Mouse (Mus musculus) CH12.LX (cell line): ENCODE measurements at regions not wholly inside any gene's neighbourhood (a gene's known extent, or its start where the extent isn't known, plus 50 kb on each side); places are given as distances from the start of the nearest gene placed in this dataset.

Experiments used
- DNase-seq: peaks from one replicate; pipeline ENCODE4 v3.0.0-alpha.2; 2013; ENCODE audit errors: extremely low read depth
- H3K27ac ChIP-seq: 2 replicates; pipeline ENCODE4 v1.5.1; 2012; ENCODE audit warnings: low read depth, mild to moderate bottlenecking, control low read depth, moderate library complexity; ENCODE audit not compliant: insufficient read depth
- H3K27me3 ChIP-seq: replicated peaks from 2 replicates; pipeline ENCODE3; 2012; ENCODE audit warnings: inconsistent platforms
- H3K36me3 ChIP-seq, 2 experiments: replicated peaks in 1 of 2; 2 replicates each; pipeline versions ENCODE3 to v1.6.1; 2012; ENCODE audit warnings: inconsistent platforms in 1 of 2, low read length in 1 of 2, mild to moderate bottlenecking in 1 of 2, mixed read lengths in 1 of 2, moderate library complexity in 1 of 2; ENCODE audit not compliant: control insufficient read depth in 1 of 2, insufficient read depth in 1 of 2
- H3K4me1 ChIP-seq, 2 experiments: 2 replicates each; pipeline ENCODE4 v1.6.1; 2012; ENCODE audit warnings: inconsistent platforms in 1 of 2, moderate library complexity in 1 of 2; ENCODE audit not compliant: insufficient read depth in 2 of 2, control insufficient read depth in 1 of 2
- H3K4me2 ChIP-seq: 2 replicates; pipeline ENCODE4 v1.6.1; 2012; ENCODE audit warnings: low read depth, mild to moderate bottlenecking, control low read depth; ENCODE audit not compliant: poor library complexity, insufficient read depth, severe bottlenecking
- H3K4me3 ChIP-seq, 3 experiments: fragments of 150-350 bp in 1 of 3; sonication (generic) in 1 of 3; replicated peaks in 1 of 3; 2 replicates each; pipeline versions ENCODE3 to v1.5.1; 2011 to 2012; ENCODE audit warnings: low read depth in 2 of 3, low read length in 2 of 3, mild to moderate bottlenecking in 2 of 3, moderate library complexity in 2 of 3, control low read depth in 1 of 3, improper control_type of control experiment in 1 of 3, inconsistent platforms in 1 of 3, mixed read lengths in 1 of 3; ENCODE audit not compliant: poor library complexity in 1 of 3
- H3K79me2 ChIP-seq: replicated peaks from 2 replicates; pipeline ENCODE4 v1.6.1; 2012; ENCODE audit warnings: mild to moderate bottlenecking, moderate library complexity; ENCODE audit not compliant: control insufficient read depth, poor library complexity, insufficient read depth, severe bottlenecking; ENCODE audit errors: extremely low read depth
- H3K9ac ChIP-seq: 2 replicates; pipeline ENCODE4 v1.6.1; 2012; ENCODE audit warnings: low read depth, mild to moderate bottlenecking, control low read depth, moderate library complexity; ENCODE audit not compliant: insufficient read depth
- H3K9me3 ChIP-seq: replicated peaks from 2 replicates; pipeline ENCODE3; 2012; ENCODE audit warnings: low read length, inconsistent platforms, mixed read lengths
- BHLHE40 ChIP-seq: IDR thresholded peaks from 2 replicates; pipeline ENCODE4 v1.6.1; 2011; ENCODE audit warnings: mild to moderate bottlenecking, low read depth, low read length, improper control_type of control experiment
- CHD1 ChIP-seq: IDR thresholded peaks from 2 replicates; pipeline ENCODE4 v1.6.1; 2012; ENCODE audit warnings: low read depth, low read length, improper control_type of control experiment, inconsistent platforms
- CHD2 ChIP-seq: IDR thresholded peaks from 2 replicates; pipeline ENCODE4 v1.6.1; 2011; ENCODE audit warnings: low read length, improper control_type of control experiment
- CTCF ChIP-seq, 2 experiments: IDR thresholded peaks in 1 of 2; conservative IDR thresholded peaks in 1 of 2; 2 replicates each; pipeline ENCODE4 v1.5.1; 2011 to 2012; ENCODE audit warnings: low read depth in 2 of 2, low read length in 2 of 2, improper control_type of control experiment in 1 of 2, inconsistent platforms in 1 of 2, mild to moderate bottlenecking in 1 of 2, moderate library complexity in 1 of 2
- E2F4 ChIP-seq: IDR thresholded peaks from 2 replicates; pipeline ENCODE4 v1.6.1; 2011; ENCODE audit warnings: low read depth, low read length, improper control_type of control experiment; ENCODE audit not compliant: insufficient replicate concordance
- ELF1 ChIP-seq: IDR thresholded peaks from 2 replicates; pipeline ENCODE4 v1.6.1; 2014; ENCODE audit warnings: low read depth, mild to moderate bottlenecking, inconsistent platforms, low read length, improper control_type of control experiment
- EP300 ChIP-seq: IDR thresholded peaks from 2 replicates; pipeline ENCODE4 v1.6.1; 2011; ENCODE audit warnings: low read length, improper control_type of control experiment
- IRF4 ChIP-seq: IDR thresholded peaks from 2 replicates; pipeline ENCODE4 v1.6.1; 2014; ENCODE audit warnings: low read depth, mild to moderate bottlenecking, inconsistent platforms, low read length, improper control_type of control experiment
- JUN ChIP-seq: IDR thresholded peaks from 2 replicates; pipeline ENCODE4 v1.6.1; 2011; ENCODE audit warnings: low read depth, mild to moderate bottlenecking, low read length, improper control_type of control experiment, moderate library complexity; ENCODE audit not compliant: insufficient read depth
- KAT2A ChIP-seq: IDR thresholded peaks from 2 replicates; pipeline ENCODE4 v1.6.1; 2012; ENCODE audit warnings: low read length, improper control_type of control experiment, inconsistent platforms; ENCODE audit not compliant: insufficient replicate concordance
- MAFK ChIP-seq: IDR thresholded peaks from 2 replicates; pipeline ENCODE4 v1.6.1; 2011; ENCODE audit warnings: low read length, improper control_type of control experiment; ENCODE audit not compliant: insufficient replicate concordance
- MAX ChIP-seq: IDR thresholded peaks from 2 replicates; pipeline ENCODE4 v1.6.1; 2011; ENCODE audit warnings: low read length, improper control_type of control experiment
- MYC ChIP-seq: IDR thresholded peaks from 2 replicates; pipeline ENCODE4 v1.6.1; 2011; ENCODE audit warnings: low read depth, mild to moderate bottlenecking, improper control_type of control experiment, low read length
- NELFE ChIP-seq: IDR thresholded peaks from 2 replicates; pipeline ENCODE4 v1.6.1; 2011; ENCODE audit warnings: low read depth, low read length, improper control_type of control experiment
- NRF1 ChIP-seq: IDR thresholded peaks from 2 replicates; pipeline ENCODE4 v1.6.1; 2014; ENCODE audit warnings: low read depth, mild to moderate bottlenecking, inconsistent platforms, low read length, improper control_type of control experiment, moderate library complexity
- PAX5 ChIP-seq: IDR thresholded peaks from 2 replicates; pipeline ENCODE4 v1.6.1; 2012; ENCODE audit warnings: low read length, inconsistent platforms, mixed read lengths
- POLR2A ChIP-seq: IDR thresholded peaks from 2 replicates; pipeline ENCODE4 v1.6.1; 2011; ENCODE audit warnings: low read depth, mild to moderate bottlenecking, improper control_type of control experiment, low read length
- RCOR1 ChIP-seq: conservative IDR thresholded peaks from 2 replicates; pipeline ENCODE4 v1.6.1; 2012; ENCODE audit warnings: low read depth, mild to moderate bottlenecking, inconsistent platforms, low read length, improper control_type of control experiment
- SIN3A ChIP-seq: IDR thresholded peaks from 2 replicates; pipeline ENCODE4 v1.6.1; 2012; ENCODE audit warnings: low read length, improper control_type of control experiment, inconsistent platforms
- SMC3 ChIP-seq: IDR thresholded peaks from 2 replicates; pipeline ENCODE4 v1.6.1; 2011; ENCODE audit warnings: low read depth, low read length, improper control_type of control experiment
- TCF12 ChIP-seq: IDR thresholded peaks from 2 replicates; pipeline ENCODE4 v1.6.1; 2014; ENCODE audit warnings: low read depth, mild to moderate bottlenecking, inconsistent platforms, low read length, improper control_type of control experiment
- USF1 ChIP-seq: IDR thresholded peaks from 2 replicates; pipeline ENCODE4 v1.6.1; 2014; ENCODE audit warnings: low read depth, mild to moderate bottlenecking, inconsistent platforms, low read length, improper control_type of control experiment
- ZNF384 ChIP-seq: IDR thresholded peaks from 2 replicates; pipeline ENCODE4 v1.6.1; 2012; ENCODE audit warnings: low read depth, low read length, improper control_type of control experiment, inconsistent platforms
- dilution Hi-C: fragments of 300-500 bp; cut with MboI; formaldehyde crosslinking; loops from 2 replicates; pipeline ENCODE4 v1.14.3; 2020; ENCODE audit warnings: low sequenced_read_pairs; ENCODE audit not compliant: extremely low pct_unique_long_range_greater_than_20kb, extremely low pct_ligation_motif_present
- in situ Hi-C: fragments of 300-500 bp; cut with MboI; formaldehyde crosslinking; loops from 3 replicates; pipeline ENCODE4 v1.14.3; 2019; ENCODE audit warnings: low sequenced_read_pairs, low pct_ligation_motif_present, low pct_unique_long_range_greater_than_20kb, mixed read lengths

DNA sequence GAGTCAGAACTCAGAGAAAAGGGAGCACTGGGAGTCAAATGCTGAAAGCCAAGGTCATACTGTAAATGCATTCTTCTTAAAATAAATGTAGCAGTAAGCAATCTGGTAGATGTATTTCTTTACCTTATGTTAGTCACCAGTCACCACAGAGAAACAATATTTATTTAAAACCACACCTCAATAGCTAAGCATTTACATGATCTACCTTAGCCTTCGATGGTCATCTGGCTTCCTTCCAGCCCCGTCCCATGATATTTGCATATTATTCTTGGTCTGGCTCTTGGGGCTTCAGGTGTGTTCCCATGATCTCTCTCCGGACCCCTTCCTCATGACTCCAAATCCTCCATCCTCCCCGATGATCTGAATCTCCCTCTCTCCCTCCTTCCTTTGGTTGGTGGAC is 107.1 kb upstream of the Lgalsl start:
- Histone ChIP-seq H3K4me1 (peaks cover 4 to 7% of the 10 kb centered on the region in 2 experiments; a peak in 3 of 4 replicates), H3K27ac (no peak overlapping the region), H3K36me3 (no peaks in the 10 kb centered on the region), H3K9ac (no peak overlapping the region), H3K4me3 (no peak overlapping the region), H3K27me3 (peaks cover 2% of the 10 kb centered on the region), H3K9me3 (no peaks in the 10 kb centered on the region), H3K79me2 (no peaks in the 10 kb centered on the region), H3K4me2 (no peak overlapping the region)
- in situ Hi-C loops (no loop called here), dilution Hi-C loops (no loop called here)
- TF ChIP-seq CTCF (conservative IDR thresholded peaks at IDR 0.05 in 1 of 2, IDR thresholded peaks at IDR 0.05 in 1 of 2; ENCODE audit: low read depth in 2 of 2, low read length in 2 of 2): no peak
- TF ChIP-seq ZNF384: no peak
- no peak for TF ChIP-seq JUN
- TF ChIP-seq SIN3A: no peak
- no peak for TF ChIP-seq BHLHE40
- no peak for TF ChIP-seq KAT2A
- TF ChIP-seq MAFK: no peak
- TF ChIP-seq MAX: no peak
- no peak for TF ChIP-seq RCOR1
- no peak for TF ChIP-seq PAX5
- no peak for TF ChIP-seq POLR2A
- TF ChIP-seq NELFE: no peak
- TF ChIP-seq E2F4: no peak
- TF ChIP-seq MYC: no peak
- no peak for DNase-seq

DNA sequence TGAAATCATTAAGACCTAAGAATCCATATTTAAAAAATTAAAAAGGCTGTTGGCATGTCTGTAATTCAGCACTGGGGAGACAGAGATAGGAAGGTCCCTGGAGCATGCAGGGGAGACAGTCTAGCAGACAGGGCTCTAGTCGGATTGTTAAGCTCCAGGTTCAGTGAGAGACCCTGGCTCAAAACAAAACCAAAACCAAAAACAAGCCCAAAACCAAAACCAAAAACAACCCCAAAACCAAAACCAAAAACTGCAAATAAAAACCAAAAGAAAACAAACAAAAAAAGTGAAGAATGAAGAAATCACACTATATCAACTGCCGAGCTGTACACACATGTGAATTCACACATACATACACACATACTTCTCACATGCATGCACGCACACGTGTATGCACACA is 108.8 kb upstream of the Lgalsl start:
- peak overlapping the region in 1 of 3 experiments; percentile 32 for H3K4me3 ChIP-seq
- peaks cover 4 to 5% of the 10 kb centered on the region in 2 experiments; a peak in 3 of 4 replicates for H3K4me1 ChIP-seq
- H3K27me3 ChIP-seq: peaks cover 2% of the 10 kb centered on the region
- H3K4me2 ChIP-seq: no peak overlapping the region
- H3K27ac ChIP-seq: no peak overlapping the region
- H3K9me3 ChIP-seq: no peaks in the 10 kb centered on the region
- dilution Hi-C loops (no loop called here), in situ Hi-C loops (no loop called here)
- TF ChIP-seq PAX5 (no peak), NRF1 (no peak), EP300 (no peak), USF1 (no peak), TCF12 (no peak), ELF1 (no peak), SMC3 (0 out of 2 replicates have a peak, but pooled peaks have one; percentile 2), CHD1 (no peak), KAT2A (no peak), BHLHE40 (no peak), IRF4 (peak; percentile 46; the same call in 1 of the 2 replicates), MAFK (no peak), ZNF384 (no peak), CHD2 (no peak)
- TF ChIP-seq, all 38 proteins: peak for 2
- H3K36me3 ChIP-seq: no peaks in the 10 kb centered on the region
- DNase-seq: no peak
- H3K79me2 ChIP-seq: no peaks in the 10 kb centered on the region
- H3K9ac ChIP-seq: no peak overlapping the region
